Mouse (Mus musculus): Measurements from ENCODE around the gene Scamp5. TPM values are rescaled to one million over a fixed set of nuclear protein-coding genes. Genes with fewer than 3 reads are reported as not detected.

Gene Scamp5
- polyA plus RNA-seq, 2 experiments, result 10.0 to 33.8 TPM

GRCm38 (mm10) chr9:57402318-57403251, 65.3 kb downstream of the Scamp5 start:
- 75% methylated on average over 15 of the region's 15 CpGs for WGBS
- no peaks in the 10 kb centered on the region for H3K27me3 ChIP-seq (ENCODE audit: control insufficient read depth, insufficient read depth, low read length)
- 0 out of 2 replicates have a peak, but pooled peaks cover 7% of the 10 kb centered on the region for H3K9me3 ChIP-seq (ENCODE audit: control insufficient read depth, low read length)
- no peak overlapping the region for H3K27ac ChIP-seq (replicated peaks; ENCODE audit: low read depth, low read length)
- ATAC-seq (ENCODE audit: low FRiP score, low read depth) (no peak), DNase-seq (ENCODE audit: low spot score) (no peak)
- H3K4me2 ChIP-seq (replicated peaks; ENCODE audit: low read depth, low read length, severe bottlenecking), result no peak overlapping the region
- no peak overlapping the region for H3K9ac ChIP-seq (ENCODE audit: low read depth, low read length, severe bottlenecking)
- H3K36me3 ChIP-seq (ENCODE audit: control insufficient read depth, insufficient read depth, low read length), result no peaks in the 10 kb centered on the region
- TF ChIP-seq POLR2A (IDR thresholded peaks at IDR 0.05; ENCODE audit: borderline replicate concordance, extremely low read depth, insufficient read depth, insufficient read length), result no peak
- H3K4me3 ChIP-seq (replicated peaks; ENCODE audit: low read length), result no peak overlapping the region
- no peaks in the 10 kb centered on the region for H3K4me1 ChIP-seq (ENCODE audit: control insufficient read depth, insufficient read depth, low read length)

GRCm38 (mm10) chr9:57398773-57399172, 69.1 kb downstream of the Scamp5 start:
- Histone ChIP-seq H3K4me3 (replicated peaks; ENCODE audit: low read length) (no peak overlapping the region), H3K4me2 (replicated peaks; ENCODE audit: low read depth, low read length, severe bottlenecking) (no peak overlapping the region), H3K27ac (replicated peaks; ENCODE audit: low read depth, low read length) (no peak overlapping the region), H3K27me3 (ENCODE audit: control insufficient read depth, insufficient read depth, low read length) (no peaks in the 10 kb centered on the region), H3K9ac (ENCODE audit: low read depth, low read length, severe bottlenecking) (no peak overlapping the region), H3K9me3 (ENCODE audit: control insufficient read depth, low read length) (0 out of 2 replicates have a peak, but pooled peaks cover 7% of the 10 kb centered on the region), H3K4me1 (ENCODE audit: control insufficient read depth, insufficient read depth, low read length) (no peaks in the 10 kb centered on the region), H3K36me3 (ENCODE audit: control insufficient read depth, insufficient read depth, low read length) (no peaks in the 10 kb centered on the region)
- DNase-seq (ENCODE audit: low spot score), result no peak
- no peak for ATAC-seq (ENCODE audit: low FRiP score, low read depth)
- WGBS, result 98% methylated on average over 2 of the region's 2 CpGs
- TF ChIP-seq POLR2A (IDR thresholded peaks at IDR 0.05; ENCODE audit: borderline replicate concordance, extremely low read depth, insufficient read depth, insufficient read length), result no peak

- 63% methylated on average over 1 of the region's 1 CpGs for WGBS
- ATAC-seq (ENCODE audit: low FRiP score, low read depth) (no peak), DNase-seq (ENCODE audit: low spot score) (no peak)
- no peaks in the 10 kb centered on the region for H3K9me3 ChIP-seq (ENCODE audit: control insufficient read depth, low read length)
- H3K9ac ChIP-seq (ENCODE audit: low read depth, low read length, severe bottlenecking), result no peak overlapping the region
- no peak overlapping the region for H3K4me3 ChIP-seq (replicated peaks; ENCODE audit: low read length)
- no peak overlapping the region for H3K4me2 ChIP-seq (replicated peaks; ENCODE audit: low read depth, low read length, severe bottlenecking)
- no peak for TF ChIP-seq POLR2A (IDR thresholded peaks at IDR 0.05; ENCODE audit: borderline replicate concordance, extremely low read depth, insufficient read depth, insufficient read length)
- no peak overlapping the region for H3K27ac ChIP-seq (replicated peaks; ENCODE audit: low read depth, low read length)
- H3K36me3 ChIP-seq (ENCODE audit: control insufficient read depth, insufficient read depth, low read length), result no peaks in the 10 kb centered on the region
- no peaks in the 10 kb centered on the region for H3K4me1 ChIP-seq (ENCODE audit: control insufficient read depth, insufficient read depth, low read length)
- H3K27me3 ChIP-seq (ENCODE audit: control insufficient read depth, insufficient read depth, low read length), result no peaks in the 10 kb centered on the region
Measured at GRCm38 (mm10) chr9:57392892-57393291, 75.0 kb downstream of the Scamp5 start.

Other genes with a start within 250 kb of the Scamp5 start
- gene Trcg1, start 231.5 kb downstream of the Scamp5 start, polyA plus RNA-seq (2012; rRNA removed), result not detected in 2 replicates
- gene Trcg1, start 231.5 kb downstream of the Scamp5 start, polyA plus RNA-seq (2014; fragmentation: Nextera tagmentation; extraction: Ambion mirVana), result not detected in 2 replicates
- gene 1700017B05Rik, start 205.4 kb downstream of the Scamp5 start, polyA plus RNA-seq (2012; rRNA removed), result 11.1 and 12.5 TPM in 2 replicates
- gene 1700017B05Rik, start 205.4 kb downstream of the Scamp5 start, polyA plus RNA-seq (2014; fragmentation: Nextera tagmentation; extraction: Ambion mirVana), result 18.0 and 18.8 TPM in 2 replicates
- gene Ppcdc, start 27.9 kb downstream of the Scamp5 start, polyA plus RNA-seq (2012; rRNA removed), result 32.1 and 32.8 TPM in 2 replicates
- gene Ppcdc, start 27.9 kb downstream of the Scamp5 start, polyA plus RNA-seq (2014; fragmentation: Nextera tagmentation; extraction: Ambion mirVana), result 22.1 and 27.5 TPM in 2 replicates
- 0.60 and 0.74 TPM in 2 replicates for gene Rpp25, start 36.0 kb upstream of the Scamp5 start, polyA plus RNA-seq (2012; rRNA removed)
- 0.94 and 1.5 TPM in 2 replicates for gene Rpp25, start 36.0 kb upstream of the Scamp5 start, polyA plus RNA-seq (2014; fragmentation: Nextera tagmentation; extraction: Ambion mirVana)
- 168 and 174 TPM in 2 replicates for gene Cox5a, start 53.2 kb upstream of the Scamp5 start, polyA plus RNA-seq (2012; rRNA removed)
- gene Cox5a, start 53.2 kb upstream of the Scamp5 start, polyA plus RNA-seq (2014; fragmentation: Nextera tagmentation; extraction: Ambion mirVana), result 436 and 466 TPM in 2 replicates
- 16.2 and 19.0 TPM in 2 replicates for gene Fam219b, start 69.5 kb upstream of the Scamp5 start, polyA plus RNA-seq (2012; rRNA removed)
- gene Fam219b, start 69.5 kb upstream of the Scamp5 start, polyA plus RNA-seq (2014; fragmentation: Nextera tagmentation; extraction: Ambion mirVana), result 25.2 and 27.0 TPM in 2 replicates
- gene Mpi, start 84.7 kb upstream of the Scamp5 start, polyA plus RNA-seq (2012; rRNA removed), result 51.0 and 55.6 TPM in 2 replicates
- 34.4 and 37.5 TPM in 2 replicates for gene Mpi, start 84.7 kb upstream of the Scamp5 start, polyA plus RNA-seq (2014; fragmentation: Nextera tagmentation; extraction: Ambion mirVana)
- gene Scamp2, start 92.9 kb upstream of the Scamp5 start, polyA plus RNA-seq (2012; rRNA removed), result 75.3 and 99.2 TPM in 2 replicates
- gene Scamp2, start 92.9 kb upstream of the Scamp5 start, polyA plus RNA-seq (2014; fragmentation: Nextera tagmentation; extraction: Ambion mirVana), result 81.7 and 82.5 TPM in 2 replicates
- 41.7 and 47.2 TPM in 2 replicates for gene Ulk3, start 121.4 kb upstream of the Scamp5 start, polyA plus RNA-seq (2012; rRNA removed)
- gene Ulk3, start 121.4 kb upstream of the Scamp5 start, polyA plus RNA-seq (2014; fragmentation: Nextera tagmentation; extraction: Ambion mirVana), result 13.1 and 13.8 TPM in 2 replicates
- 0.03 TPM in 1 of 2 replicates, not detected in the other for gene Cplx3, start 138.2 kb upstream of the Scamp5 start, polyA plus RNA-seq (2012; rRNA removed)
- not detected in 2 replicates for gene Cplx3, start 138.2 kb upstream of the Scamp5 start, polyA plus RNA-seq (2014; fragmentation: Nextera tagmentation; extraction: Ambion mirVana)
- 0.09 TPM in 1 of 2 replicates, not detected in the other for gene Lman1l, start 152.7 kb upstream of the Scamp5 start, polyA plus RNA-seq (2012; rRNA removed)
- not detected in 2 replicates for gene Lman1l, start 152.7 kb upstream of the Scamp5 start, polyA plus RNA-seq (2014; fragmentation: Nextera tagmentation; extraction: Ambion mirVana)
- 88.5 and 91.4 TPM in 2 replicates for gene Csk, start 185.6 kb upstream of the Scamp5 start, polyA plus RNA-seq (2012; rRNA removed)
- 28.1 and 29.7 TPM in 2 replicates for gene Csk, start 185.6 kb upstream of the Scamp5 start, polyA plus RNA-seq (2014; fragmentation: Nextera tagmentation; extraction: Ambion mirVana)
- not detected in 2 replicates for gene Cyp1a2, start 215.6 kb upstream of the Scamp5 start, polyA plus RNA-seq (2012; rRNA removed)
- not detected in 2 replicates for gene Cyp1a2, start 215.6 kb upstream of the Scamp5 start, polyA plus RNA-seq (2014; fragmentation: Nextera tagmentation; extraction: Ambion mirVana)
- gene Cyp1a1, start 219.9 kb upstream of the Scamp5 start, polyA plus RNA-seq (2012; rRNA removed), result 0.03 and 0.04 TPM in 2 replicates
- not detected in 2 replicates for gene Cyp1a1, start 219.9 kb upstream of the Scamp5 start, polyA plus RNA-seq (2014; fragmentation: Nextera tagmentation; extraction: Ambion mirVana)
- 21.0 and 24.4 TPM in 2 replicates for gene Edc3, start 240.5 kb upstream of the Scamp5 start, polyA plus RNA-seq (2012; rRNA removed)
- gene Edc3, start 240.5 kb upstream of the Scamp5 start, polyA plus RNA-seq (2014; fragmentation: Nextera tagmentation; extraction: Ambion mirVana), result 25.7 and 27.7 TPM in 2 replicates

Measured in limb, embryonic 14.5 days (tissue).